Mouse (Mus musculus) megakaryocyte, embryonic 14.5 days (primary cell): ENCODE measurements around the gene Hist1h2be. TPM values are rescaled to one million over a fixed set of nuclear protein-coding genes. Genes with fewer than 3 reads are reported as not detected.
A peak's percentile ranks its signal among the peaks of the same experiment; 100 is the strongest.
"Not testable (repeated sequence)": the region's sequence is repeated elsewhere in the genome, so short reads cannot be mapped to it uniquely, and the experiment has no call there.

ENCODE experiments used
- H3K27me3 ChIP-seq: replicated peaks from 2 replicates; pipeline ENCODE3; 2012; ENCODE audit warnings: inconsistent platforms
- H3K36me3 ChIP-seq: replicated peaks from 2 replicates; pipeline ENCODE3; 2012; ENCODE audit warnings: low read length, inconsistent platforms, mixed read lengths
- H3K4me1 ChIP-seq: 2 replicates; pipeline ENCODE4 v1.6.1; 2012; ENCODE audit warnings: inconsistent platforms
- H3K4me3 ChIP-seq: replicated peaks from 2 replicates; pipeline ENCODE3; 2012; ENCODE audit warnings: moderate library complexity, mild to moderate bottlenecking, inconsistent platforms
- H3K9me3 ChIP-seq: 2 replicates; pipeline ENCODE4 v1.6.1; 2012; ENCODE audit warnings: inconsistent platforms
- FLI1 ChIP-seq: IDR thresholded peaks from 2 replicates; pipeline ENCODE4 v1.6.1; 2012; ENCODE audit warnings: low read length, inconsistent platforms, mixed read lengths
- GATA1 ChIP-seq: IDR thresholded peaks from 3 replicates; pipeline ENCODE4 v1.6.1; 2012; ENCODE audit warnings: mixed read lengths, low read length, inconsistent platforms, borderline replicate concordance
- polyA plus RNA-seq: library from polyadenylated mRNA; stranded (reverse); fragments of >175 nt; gene quantifications from 2 replicates; pipeline ENCODE4 v1.2.3, GENCODE M21; 2012; ENCODE audit warnings: low replicate concordance; ENCODE audit not compliant: insufficient read depth

The Hist1h2be gene
- polyA plus RNA-seq = 1.1 and 1.9 TPM in 2 replicates

- H3K4me3 ChIP-seq = peak within 1 kb of the TSS; percentile 92
Observed at GRCm38 (mm10) chr13:23620733-23621531, at the start of gene Hist1h2be. TSS of gene Hist1h2be (minus strand) at chr13:23621124.

GRCm38 (mm10) chr13:23662536-23662935 is 41.6 kb upstream of the Hist1h2be start:
- peaks cover 5% of the 10 kb centered on the region for H3K9me3 ChIP-seq
- peaks cover 2% of the 10 kb centered on the region for H3K27me3 ChIP-seq
- H3K36me3 ChIP-seq = no peaks in the 10 kb centered on the region
- TF ChIP-seq FLI1 (no peak), GATA1 (no peak)
- no peak overlapping the region for H3K4me3 ChIP-seq
- H3K4me1 ChIP-seq = peaks cover 14% of the 10 kb centered on the region

More at GRCm38 (mm10) chr13:23620733-23621531, at the start of gene Hist1h2be:
- Histone ChIP-seq H3K36me3 (no peaks in the 10 kb centered on the region), H3K27me3 (no peaks in the 10 kb centered on the region), H3K9me3 (no peaks in the 10 kb centered on the region), H3K4me1 (peaks cover 32% of the 10 kb centered on the region)
- no peak for TF ChIP-seq GATA1
- TF ChIP-seq FLI1 = no peak

DNA sequence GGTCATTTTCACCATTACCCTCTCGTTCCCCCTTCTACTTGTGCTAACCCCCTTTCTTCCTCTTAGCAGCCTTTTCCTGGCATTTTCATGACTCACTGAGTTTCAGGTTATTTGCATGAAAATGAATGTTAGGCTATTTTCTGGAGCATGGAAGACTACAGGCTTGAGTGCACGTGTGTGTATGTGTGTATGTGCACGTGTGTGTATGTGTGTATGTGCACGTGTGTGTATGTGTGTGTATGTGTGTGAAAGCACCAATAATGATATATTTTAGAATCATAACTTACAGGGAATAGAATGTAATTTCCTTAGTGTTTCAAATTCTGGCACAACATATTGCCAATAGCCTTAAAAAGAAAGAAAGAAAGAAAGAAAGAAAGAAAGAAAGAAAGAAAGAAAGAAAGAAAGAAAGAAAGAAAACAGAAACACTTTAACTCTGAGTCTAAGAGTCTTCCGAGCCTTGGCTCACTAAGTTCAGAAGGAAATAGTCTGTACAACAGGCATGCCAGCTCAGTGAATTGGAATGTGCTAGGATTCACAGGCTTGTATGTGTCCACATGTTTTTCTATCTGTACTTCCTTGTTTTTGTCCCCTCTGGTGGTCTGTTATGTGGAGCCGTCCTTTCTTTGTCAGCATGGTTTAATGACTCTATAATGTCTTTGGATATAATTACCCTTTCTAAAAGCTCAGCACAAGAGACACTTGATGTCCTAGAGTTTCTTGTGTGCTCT is 38.9 kb upstream of the Hist1h2be start:
- Histone ChIP-seq H3K4me3 (no peak overlapping the region), H3K4me1 (peaks cover 14% of the 10 kb centered on the region), H3K27me3 (peaks cover 2% of the 10 kb centered on the region), H3K9me3 (no peaks in the 10 kb centered on the region), H3K36me3 (no peaks in the 10 kb centered on the region)
- TF ChIP-seq GATA1 = no peak
- no peak for TF ChIP-seq FLI1

GRCm38 (mm10) chr13:23630653-23631052 is 9.7 kb upstream of the Hist1h2be start:
- no peak for TF ChIP-seq FLI1
- TF ChIP-seq GATA1 = no peak
- Histone ChIP-seq H3K27me3 (no peaks in the 10 kb centered on the region), H3K9me3 (no peaks in the 10 kb centered on the region), H3K4me3 (no peak overlapping the region), H3K4me1 (peaks cover 12% of the 10 kb centered on the region), H3K36me3 (no peaks in the 10 kb centered on the region)

GRCm38 (mm10) chr13:23622861-23623450 is 2.0 kb upstream of the Hist1h2be start:
- no peak for TF ChIP-seq GATA1
- TF ChIP-seq FLI1 = no peak
- peaks cover 32% of the 10 kb centered on the region for H3K4me1 ChIP-seq
- no peaks in the 10 kb centered on the region for H3K27me3 ChIP-seq
- H3K4me3 ChIP-seq = peak overlapping the region; percentile 90
- no peaks in the 10 kb centered on the region for H3K9me3 ChIP-seq
- H3K36me3 ChIP-seq = no peaks in the 10 kb centered on the region

DNA sequence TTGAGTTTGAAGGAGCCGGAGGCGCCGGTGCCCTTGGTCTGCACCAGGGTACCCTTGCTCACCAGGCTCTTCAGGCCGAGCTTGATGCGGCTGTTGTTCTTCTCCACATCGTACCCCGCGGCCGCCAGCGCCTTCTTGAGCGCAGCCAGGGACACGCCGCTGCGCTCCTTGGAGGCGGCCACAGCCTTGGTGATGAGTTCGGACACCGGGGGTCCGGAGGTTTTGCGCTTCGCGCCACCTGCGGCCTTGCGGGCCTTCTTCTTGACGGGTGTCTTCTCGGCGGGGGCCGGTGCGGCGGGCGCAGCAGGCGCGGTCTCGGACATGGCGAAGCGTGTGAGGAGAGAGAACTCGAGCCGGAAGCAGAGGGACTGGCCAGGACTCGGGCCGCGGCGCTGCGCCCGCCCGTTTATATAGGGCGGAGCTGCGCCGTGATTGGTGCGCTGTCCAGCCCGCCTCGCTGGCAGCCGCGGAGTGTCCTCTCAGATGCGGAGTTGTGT is 1.3 kb upstream of the Hist1h2be start, which contains the start of gene Hist1h1e:
TSS of gene Hist1h1e (minus strand) at position 384 of the 497 bp plus-strand sequence.
- peaks cover 32% of the 10 kb centered on the region for H3K4me1 ChIP-seq
- not testable (repeated sequence) for H3K9me3 ChIP-seq, H3K36me3 ChIP-seq, H3K27me3 ChIP-seq
- H3K4me3 ChIP-seq = peak within 1 kb of the TSS; percentile 92

DNA sequence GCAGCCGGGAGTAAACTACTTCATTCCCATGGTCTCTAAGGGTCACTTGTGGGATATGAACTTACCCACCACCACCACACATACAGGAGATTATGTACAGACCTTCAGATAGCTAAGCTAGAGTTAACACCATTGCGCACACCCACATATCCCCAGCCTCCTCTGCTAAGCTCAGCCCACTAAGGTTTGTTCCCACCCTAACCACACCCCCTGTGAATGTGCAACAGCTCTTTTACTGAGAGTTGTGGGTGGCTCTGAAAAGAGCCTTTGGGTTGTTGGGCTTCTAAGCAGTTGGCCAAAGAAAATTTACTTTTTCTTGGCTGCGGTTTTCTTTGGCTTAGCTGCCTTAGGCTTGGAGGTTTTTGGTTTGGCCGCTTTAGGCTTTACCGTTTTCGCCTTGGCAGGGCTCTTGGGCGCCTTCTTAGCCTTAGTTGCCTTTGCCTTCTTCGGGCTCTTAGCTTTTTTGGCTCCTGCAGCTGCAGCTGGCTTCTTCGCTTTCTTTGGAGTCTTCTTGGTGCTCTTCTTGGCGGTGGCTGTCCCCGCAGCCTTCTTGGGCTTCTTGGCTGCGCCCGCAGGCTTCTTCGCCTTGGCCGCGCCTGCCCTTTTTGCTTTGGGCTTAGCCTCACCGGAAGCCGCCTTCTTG is 729 bp upstream of the Hist1h2be start:
- H3K9me3 ChIP-seq = no peaks in the 10 kb centered on the region
- H3K27me3 ChIP-seq = no peaks in the 10 kb centered on the region
- peak overlapping the region; percentile 92 for H3K4me3 ChIP-seq
- peaks cover 32% of the 10 kb centered on the region for H3K4me1 ChIP-seq
- TF ChIP-seq GATA1 (no peak), FLI1 (no peak)
- no peaks in the 10 kb centered on the region for H3K36me3 ChIP-seq

- Histone ChIP-seq H3K36me3 (no peaks in the 10 kb centered on the region), H3K27me3 (no peaks in the 10 kb centered on the region), H3K9me3 (no peaks in the 10 kb centered on the region), H3K4me1 (peaks cover 32% of the 10 kb centered on the region), H3K4me3 (peak overlapping the region; percentile 92)
- TF ChIP-seq GATA1 (no peak), FLI1 (no peak)
Observed at GRCm38 (mm10) chr13:23620056-23620732, 730 bp downstream of the Hist1h2be start.

DNA sequence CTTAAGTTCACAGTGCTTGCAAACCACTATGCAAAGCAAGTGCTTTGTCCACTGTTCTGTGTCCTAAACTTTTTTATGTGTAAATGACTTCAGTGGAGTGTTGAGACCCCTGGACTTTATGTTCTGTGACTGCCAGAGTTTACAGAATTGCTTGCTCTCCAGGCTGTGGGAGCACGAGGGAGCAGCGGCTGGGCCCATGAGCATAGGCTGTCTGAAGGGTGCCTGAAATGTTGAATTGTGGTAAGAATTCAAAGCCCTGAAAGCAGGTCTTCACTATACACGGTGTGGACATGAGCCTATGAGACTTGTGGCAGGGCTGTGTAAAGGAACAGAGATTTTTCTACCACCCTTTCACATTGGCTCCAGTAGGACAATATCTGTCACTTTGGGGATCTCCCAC is 9.3 kb downstream of the Hist1h2be start:
- H3K27me3 ChIP-seq = no peaks in the 10 kb centered on the region
- H3K4me1 ChIP-seq = peaks cover 16% of the 10 kb centered on the region
- H3K9me3 ChIP-seq = no peaks in the 10 kb centered on the region
- H3K4me3 ChIP-seq = no peak overlapping the region
- no peak for TF ChIP-seq FLI1
- no peak for TF ChIP-seq GATA1
- peaks cover 5% of the 10 kb centered on the region for H3K36me3 ChIP-seq
